ENCODE assay signal across 16 mouse cellular contexts in the genomic region with DNA sequence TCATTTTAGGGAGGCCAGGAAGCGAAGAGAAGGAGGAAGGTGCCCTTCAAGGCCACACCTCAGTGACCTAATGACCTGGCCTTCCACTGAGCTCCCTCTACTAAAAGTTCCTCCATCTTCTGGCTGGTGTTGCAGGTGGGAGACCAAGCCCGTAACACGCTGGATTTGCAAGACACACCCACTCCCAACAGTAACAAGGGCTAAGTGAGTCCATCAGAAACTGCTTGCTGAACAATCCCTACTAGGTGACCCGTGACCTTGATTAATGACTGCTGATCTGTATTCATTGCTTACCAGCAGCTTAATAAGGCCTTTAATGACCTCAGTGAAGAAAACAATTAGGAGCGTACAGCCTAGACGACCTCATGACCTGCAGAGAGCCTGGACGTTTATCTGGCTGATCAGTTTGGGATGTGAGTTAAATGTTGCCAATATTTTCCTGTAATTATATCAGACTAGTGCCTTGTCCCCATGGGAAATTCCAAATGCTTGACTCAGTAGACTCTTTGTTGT. TPM values are rescaled to one million over a fixed set of nuclear protein-coding genes. Genes with fewer than 3 reads are reported as not detected.
"Had no signal": no experiment of that assay in that cellular context is flagged by ENCODE, and none has a peak within 500 bp of the region (broad histone marks: within the 10 kb centered on the region; RNA-seq: fewer than 3 reads in every experiment).

No protein-coding gene starts in this region.

- ATAC-seq: lung, postnatal 0 days; midbrain, embryonic 13.5 days; midbrain, embryonic 15.5 days had no signal

- H3K4me2 ChIP-seq: lung, embryonic 15.5 days; midbrain, embryonic 11.5 days; midbrain, embryonic 13.5 days; midbrain, embryonic 15.5 days; neural tube, embryonic 12.5 days; stomach, embryonic 15.5 days had no signal

- H3K4me1 ChIP-seq: megakaryocyte, embryonic 14.5 days; midbrain, embryonic 13.5 days; midbrain, embryonic 15.5 days; neural tube, embryonic 12.5 days; stomach, embryonic 15.5 days had no signal

- H3K27me3 ChIP-seq: lung, embryonic 15.5 days; midbrain, embryonic 13.5 days; midbrain, embryonic 15.5 days; neural tube, embryonic 12.5 days; stomach, embryonic 15.5 days had no signal

- DNase-seq: lung, adult 2 months; lung, postnatal 14 days; lung, postnatal 36 days; right cerebral cortex, postnatal 14 days; thymus, adult 2 months; thymus, postnatal 36 days had no signal

- H3K4me3 ChIP-seq: lung, embryonic 15.5 days; megakaryocyte, embryonic 14.5 days; midbrain, embryonic 13.5 days; midbrain, embryonic 15.5 days; neural tube, embryonic 12.5 days; stomach, embryonic 15.5 days had no signal

- H3K36me3 ChIP-seq: lung, embryonic 15.5 days; midbrain, embryonic 13.5 days; midbrain, embryonic 15.5 days; neural tube, embryonic 12.5 days; stomach, embryonic 15.5 days had no signal

- H3K9ac ChIP-seq: lung, embryonic 15.5 days; midbrain, embryonic 13.5 days; midbrain, embryonic 15.5 days; neural tube, embryonic 12.5 days; stomach, embryonic 15.5 days had no signal

- H3K9me3 ChIP-seq: lung, embryonic 15.5 days; megakaryocyte, embryonic 14.5 days; midbrain, embryonic 13.5 days; midbrain, embryonic 15.5 days; neural tube, embryonic 12.5 days; stomach, embryonic 15.5 days had no signal

- H3K27ac ChIP-seq: lung, embryonic 15.5 days; macrophage; midbrain, embryonic 13.5 days; midbrain, embryonic 15.5 days; neural tube, embryonic 12.5 days; stomach, embryonic 15.5 days; stomach, postnatal 0 days had no signal

RNA-seq across cellular contexts. Expression of gene Dsp, which starts 18.0 kb away (rescaled TPM):
- polyA plus RNA-seq: macrophage had no signal
